21 mouse cellular contexts compared by ENCODE assay signal in the genomic region with DNA sequence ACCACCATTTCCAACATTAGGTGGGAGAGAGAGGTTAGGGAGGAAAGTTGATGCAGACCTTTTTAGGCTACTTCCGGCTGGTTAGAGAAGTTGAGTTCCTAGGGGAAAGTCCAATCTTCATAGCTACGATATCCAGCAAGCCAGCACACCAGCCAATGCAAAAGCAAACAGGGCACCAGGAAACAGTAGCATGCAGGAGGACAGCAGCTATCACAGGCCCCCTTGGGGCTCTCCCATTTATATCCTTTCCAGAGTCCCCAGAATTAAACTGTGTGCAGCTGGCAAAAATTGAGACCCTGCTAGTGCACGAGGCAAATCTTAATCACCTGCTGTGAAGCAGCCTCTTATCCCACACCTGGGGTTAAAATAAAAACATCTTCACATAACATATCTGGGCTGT. TPM values are rescaled to one million over a fixed set of nuclear protein-coding genes. Genes with fewer than 3 reads are reported as not detected.
DNase-seq lines count a peak whose midpoint lies in the region; ATAC-seq and TF ChIP-seq lines count a peak whose summit lies in the region.
"Had no signal": no experiment of that assay in that cellular context is flagged by ENCODE, and none has a peak within 500 bp of the region (broad histone marks: within the 10 kb centered on the region; RNA-seq: fewer than 3 reads in every experiment).

No protein-coding gene starts in this region.

- TF ChIP-seq CTCF in lung, embryonic 14.5 days (IDR thresholded peaks at IDR 0.05; ENCODE audit: low read depth) = no peak
- no peak for TF ChIP-seq CTCF in lung, postnatal 0 days (IDR thresholded peaks at IDR 0.05)
- TF ChIP-seq CTCF in forebrain, postnatal 0 days (IDR thresholded peaks at IDR 0.05; ENCODE audit: low read depth) = no peak

- H3K4me2 ChIP-seq in hindbrain, embryonic 13.5 days = no peak overlapping the region
- H3K4me2 ChIP-seq in lung, embryonic 14.5 days = no peak overlapping the region
- H3K4me2 ChIP-seq in lung, postnatal 0 days (replicated peaks; ENCODE audit: low read depth, low read length) = no peak overlapping the region
- no peak overlapping the region for H3K4me2 ChIP-seq in forebrain, embryonic 11.5 days (ENCODE audit: low read depth, low read length, severe bottlenecking)
- H3K4me2 ChIP-seq in forebrain, postnatal 0 days (ENCODE audit: low read depth) = no peak overlapping the region
- H3K4me2 ChIP-seq: heart, embryonic 13.5 days; limb, embryonic 13.5 days; liver, embryonic 12.5 days; neural tube, embryonic 12.5 days had no signal

- H3K9me3 ChIP-seq in hindbrain, embryonic 13.5 days = no peaks in the 10 kb centered on the region
- no peaks in the 10 kb centered on the region for H3K9me3 ChIP-seq in hindbrain, embryonic 10.5 days
- H3K9me3 ChIP-seq in lung, embryonic 14.5 days (ENCODE audit: low read depth, low read length) = no peaks in the 10 kb centered on the region
- H3K9me3 ChIP-seq in lung, postnatal 0 days (ENCODE audit: low read length) = no peaks in the 10 kb centered on the region
- H3K9me3 ChIP-seq in forebrain, embryonic 11.5 days (ENCODE audit: control insufficient read depth, low read length) = no peaks in the 10 kb centered on the region
- no peaks in the 10 kb centered on the region for H3K9me3 ChIP-seq in forebrain, postnatal 0 days (ENCODE audit: low read length)
- H3K9me3 ChIP-seq: embryonic facial prominence, embryonic 10.5 days; heart, embryonic 13.5 days; limb, embryonic 13.5 days; liver, embryonic 12.5 days; neural tube, embryonic 12.5 days had no signal

- ATAC-seq in hindbrain, embryonic 13.5 days (ENCODE audit: low FRiP score) = no peak
- no peak for ATAC-seq in lung, embryonic 14.5 days (ENCODE audit: insufficient read depth)
- ATAC-seq in lung, postnatal 0 days = no peak
- no peak for ATAC-seq in forebrain, embryonic 11.5 days (replicated peaks; ENCODE audit: low FRiP score)
- no peak for ATAC-seq in forebrain, postnatal 0 days
- ATAC-seq in CD4-positive, CD25-positive, alpha-beta regulatory T cell, adult 4 months = no peak
- ATAC-seq: liver, embryonic 12.5 days had no signal

- H3K4me3 ChIP-seq in hindbrain, embryonic 13.5 days = no peak overlapping the region
- H3K4me3 ChIP-seq in hindbrain, embryonic 10.5 days = no peak overlapping the region
- H3K4me3 ChIP-seq in lung, embryonic 14.5 days (ENCODE audit: low read depth, low read length) = no peak overlapping the region
- no peak overlapping the region for H3K4me3 ChIP-seq in lung, postnatal 0 days (ENCODE audit: low read depth, low read length)
- H3K4me3 ChIP-seq in forebrain, embryonic 11.5 days (ENCODE audit: low read depth, low read length) = no peak overlapping the region
- no peak overlapping the region for H3K4me3 ChIP-seq in forebrain, postnatal 0 days (ENCODE audit: low read depth, low read length)
- H3K4me3 ChIP-seq: embryonic facial prominence, embryonic 10.5 days; heart, adult 2 months; heart, embryonic 13.5 days; limb, embryonic 13.5 days; liver, embryonic 12.5 days; neural tube, embryonic 12.5 days had no signal

- no peak for DNase-seq in hindbrain, embryonic 10.5 days (ENCODE audit: low spot score)
- DNase-seq in lung, embryonic 14.5 days = no peak
- no peak for DNase-seq in lung, postnatal 0 days (ENCODE audit: low spot score)
- no peak for DNase-seq in forebrain, embryonic 11.5 days (ENCODE audit: low spot score)
- DNase-seq in forebrain, postnatal 0 days = no peak
- DNase-seq in left cerebral cortex, adult 8-10 months (ENCODE audit: low spot score in 2 of 2) = no peak
- DNase-seq: adrenal gland, postnatal 25 days; cerebellum, adult 9-10 months; gastrocnemius, postnatal 25 days; heart, adult 2 months; heart, postnatal 14 days; right cerebral cortex, adult 18-20 months; right cerebral cortex, postnatal 4 days; thymus, postnatal 25 days had no signal

- H3K36me3 ChIP-seq in hindbrain, embryonic 13.5 days = no peaks in the 10 kb centered on the region
- H3K36me3 ChIP-seq in hindbrain, embryonic 10.5 days = no peaks in the 10 kb centered on the region
- no peaks in the 10 kb centered on the region for H3K36me3 ChIP-seq in lung, embryonic 14.5 days (ENCODE audit: insufficient read depth)
- no peaks in the 10 kb centered on the region for H3K36me3 ChIP-seq in lung, postnatal 0 days (ENCODE audit: insufficient read depth, low read length)
- H3K36me3 ChIP-seq in forebrain, embryonic 11.5 days (ENCODE audit: control insufficient read depth, insufficient read depth, low read length) = no peaks in the 10 kb centered on the region
- H3K36me3 ChIP-seq in forebrain, postnatal 0 days (ENCODE audit: insufficient read depth) = no peaks in the 10 kb centered on the region
- H3K36me3 ChIP-seq: embryonic facial prominence, embryonic 10.5 days; heart, embryonic 13.5 days; limb, embryonic 13.5 days; liver, embryonic 12.5 days; neural tube, embryonic 12.5 days had no signal

- peaks cover 32% of the 10 kb centered on the region for H3K4me1 ChIP-seq in hindbrain, embryonic 13.5 days (replicated peaks)
- H3K4me1 ChIP-seq in hindbrain, embryonic 10.5 days (replicated peaks) = peaks cover 25% of the 10 kb centered on the region
- H3K4me1 ChIP-seq in lung, embryonic 14.5 days (ENCODE audit: insufficient read depth) = no peaks in the 10 kb centered on the region
- H3K4me1 ChIP-seq in lung, postnatal 0 days (ENCODE audit: insufficient read depth, low read depth, low read length) = no peaks in the 10 kb centered on the region
- H3K4me1 ChIP-seq in forebrain, embryonic 11.5 days (replicated peaks; ENCODE audit: control insufficient read depth, insufficient read depth, low read length) = peaks cover 18% of the 10 kb centered on the region
- peaks cover 10% of the 10 kb centered on the region; the same call in 1 of the 2 replicates for H3K4me1 ChIP-seq in forebrain, postnatal 0 days (ENCODE audit: insufficient read depth)

- H3K9ac ChIP-seq in hindbrain, embryonic 13.5 days = no peak overlapping the region
- H3K9ac ChIP-seq in lung, embryonic 14.5 days = no peak overlapping the region
- H3K9ac ChIP-seq in lung, postnatal 0 days (replicated peaks; ENCODE audit: low read depth) = no peak overlapping the region
- H3K9ac ChIP-seq in forebrain, embryonic 11.5 days (ENCODE audit: low read length) = no peak overlapping the region
- H3K9ac ChIP-seq in forebrain, postnatal 0 days = no peak overlapping the region
- H3K9ac ChIP-seq: heart, embryonic 13.5 days; limb, embryonic 13.5 days; liver, embryonic 12.5 days; neural tube, embryonic 12.5 days had no signal

- 62% methylated on average over 3 of the region's 3 CpGs for WGBS in hindbrain, embryonic 13.5 days
- WGBS in hindbrain, embryonic 10.5 days = 73% methylated on average over 3 of the region's 3 CpGs
- WGBS in lung, embryonic 14.5 days = 73% methylated on average over 3 of the region's 3 CpGs
- 64% methylated on average over 3 of the region's 3 CpGs for WGBS in lung, postnatal 0 days
- WGBS in forebrain, embryonic 11.5 days = 60% methylated on average over 3 of the region's 3 CpGs
- 56% methylated on average over 3 of the region's 3 CpGs for WGBS in forebrain, postnatal 0 days

- peak overlapping the region; percentile 77; the same call in 1 of the 2 replicates for H3K27ac ChIP-seq in hindbrain, embryonic 13.5 days
- no peak overlapping the region for H3K27ac ChIP-seq in hindbrain, embryonic 10.5 days
- H3K27ac ChIP-seq in lung, embryonic 14.5 days (ENCODE audit: low read depth) = 0 out of 2 replicates have a peak overlapping the region, but pooled peaks have one; percentile 4
- no peak overlapping the region for H3K27ac ChIP-seq in lung, postnatal 0 days (ENCODE audit: low read length)
- peak overlapping the region; percentile 74 for H3K27ac ChIP-seq in forebrain, embryonic 11.5 days (ENCODE audit: low read depth, low read length)
- H3K27ac ChIP-seq in forebrain, postnatal 0 days (ENCODE audit: low read depth, low read length) = peak overlapping the region; percentile 75
- H3K27ac ChIP-seq: embryonic facial prominence, embryonic 10.5 days; heart, adult 2 months; heart, embryonic 13.5 days; limb, embryonic 13.5 days; liver, embryonic 12.5 days; neural tube, embryonic 12.5 days had no signal

- TF ChIP-seq EP300 in lung, postnatal 0 days (IDR thresholded peaks at IDR 0.05) = no peak

- no peaks in the 10 kb centered on the region for H3K27me3 ChIP-seq in hindbrain, embryonic 13.5 days
- 0 out of 2 replicates have a peak, but pooled peaks cover 4% of the 10 kb centered on the region for H3K27me3 ChIP-seq in hindbrain, embryonic 10.5 days (ENCODE audit: insufficient read depth, poor library complexity, severe bottlenecking)
- H3K27me3 ChIP-seq in lung, embryonic 14.5 days (ENCODE audit: insufficient read depth, low read length) = no peaks in the 10 kb centered on the region
- H3K27me3 ChIP-seq in lung, postnatal 0 days (replicated peaks; ENCODE audit: insufficient read depth, low read length) = no peaks in the 10 kb centered on the region
- no peaks in the 10 kb centered on the region for H3K27me3 ChIP-seq in forebrain, embryonic 11.5 days (ENCODE audit: control insufficient read depth, insufficient read depth, low read length)
- H3K27me3 ChIP-seq in forebrain, postnatal 0 days (ENCODE audit: insufficient read depth, low read length) = no peaks in the 10 kb centered on the region
- H3K27me3 ChIP-seq: heart, embryonic 13.5 days; limb, embryonic 13.5 days; neural tube, embryonic 12.5 days had no signal

RNA-seq across cellular contexts. Expression of a gene that starts 38.2 kb away (rescaled TPM):
- polyA plus RNA-seq in hindbrain, embryonic 13.5 days (2015; fragmentation: Nextera tagmentation; extraction: Ambion mirVana) = 660 and 675 TPM in 2 replicates
- polyA plus RNA-seq in hindbrain, embryonic 10.5 days (2016; fragmentation: Nextera tagmentation; extraction: Ambion mirVana) = 962 and 1,047 TPM in 2 replicates
- polyA plus RNA-seq in lung, embryonic 14.5 days (2014; fragmentation: Nextera tagmentation; extraction: Ambion mirVana) = 1,236 and 1,354 TPM in 2 replicates
- polyA plus RNA-seq in lung, postnatal 0 days (2015; fragmentation: Nextera tagmentation; extraction: Ambion mirVana) = 752 and 791 TPM in 2 replicates
- 939 and 1,035 TPM in 2 replicates for polyA plus RNA-seq in forebrain, embryonic 11.5 days (2014; fragmentation: Nextera tagmentation; extraction: Ambion mirVana)
- total RNA-seq in forebrain, postnatal 0 days (2014; rRNA removed) = 1,310 and 1,631 TPM in 2 replicates
- polyA plus RNA-seq in forebrain, postnatal 0 days (2015; fragmentation: Nextera tagmentation; extraction: Ambion mirVana) = 795 and 979 TPM in 2 replicates
- polyA plus RNA-seq in CD4-positive, CD25-positive, alpha-beta regulatory T cell, adult 4 months (2017; shearing (Covaris generic)) = 1,000 to 10,000 TPM; 1,796 to 2,807 TPM
- 100 to 1,000 TPM; 815 to 882 (median 867) TPM for total RNA-seq in left cerebral cortex, adult 8-10 months (2022)

RNA-seq across cellular contexts. Expression of a gene that starts 38.3 kb away (rescaled TPM):
- polyA plus RNA-seq in hindbrain, embryonic 13.5 days (2015; fragmentation: Nextera tagmentation; extraction: Ambion mirVana) = 20.7 and 22.6 TPM in 2 replicates
- polyA plus RNA-seq in hindbrain, embryonic 10.5 days (2016; fragmentation: Nextera tagmentation; extraction: Ambion mirVana) = 19.2 and 22.4 TPM in 2 replicates
- polyA plus RNA-seq in lung, embryonic 14.5 days (2014; fragmentation: Nextera tagmentation; extraction: Ambion mirVana) = 17.3 and 19.5 TPM in 2 replicates
- polyA plus RNA-seq in lung, postnatal 0 days (2015; fragmentation: Nextera tagmentation; extraction: Ambion mirVana) = 8.4 and 10.1 TPM in 2 replicates
- polyA plus RNA-seq in forebrain, embryonic 11.5 days (2014; fragmentation: Nextera tagmentation; extraction: Ambion mirVana) = 20.1 and 21.1 TPM in 2 replicates
- total RNA-seq in forebrain, postnatal 0 days (2014; rRNA removed) = 19.5 and 29.9 TPM in 2 replicates
- polyA plus RNA-seq in forebrain, postnatal 0 days (2015; fragmentation: Nextera tagmentation; extraction: Ambion mirVana) = 8.1 and 13.4 TPM in 2 replicates
- polyA plus RNA-seq in CD4-positive, CD25-positive, alpha-beta regulatory T cell, adult 4 months (2017; shearing (Covaris generic)) = 10 to 100 TPM; 18.4 to 26.3 TPM
- 10 to 100 TPM; 33.4 to 38.9 (median 34.5) TPM for total RNA-seq in left cerebral cortex, adult 8-10 months (2022)

Comparison
In these comparisons a context has a peak if more than half of its experiments do, and no peak if none do; other contexts are left out.
1. H3K27ac ChIP-seq: peak in hindbrain, embryonic 13.5 days (single experiment), lung, embryonic 14.5 days (single experiment), forebrain, embryonic 11.5 days (single experiment) and forebrain, postnatal 0 days (single experiment); none in hindbrain, embryonic 10.5 days (single experiment) and lung, postnatal 0 days (single experiment).